Mouse (Mus musculus) brain, embryonic 14.5 days (tissue): Measurements from ENCODE around the gene Smpd4. TPM values are rescaled to one million over a fixed set of nuclear protein-coding genes. Genes with fewer than 3 reads are reported as not detected.
A peak's percentile ranks its signal among the peaks of the same experiment; 100 is the strongest.

Source experiments
- DNase-seq: peaks from one replicate; pipeline ENCODE4 v3.0.0-alpha.2; 2011; ENCODE audit warnings: low read depth
- CTCF ChIP-seq: fragments of 200-500 bp; IDR thresholded peaks from 2 replicates; pipeline ENCODE4 v1.5.1; 2012; ENCODE audit warnings: inconsistent platforms, mild to moderate bottlenecking, moderate library complexity, borderline replicate concordance; ENCODE audit not compliant: insufficient read depth, insufficient read length; ENCODE audit errors: extremely low read depth
- POLR2A ChIP-seq: fragments of 200-500 bp; IDR thresholded peaks from 2 replicates; pipeline ENCODE4 v1.6.1; 2012; ENCODE audit warnings: mild to moderate bottlenecking, inconsistent platforms, borderline replicate concordance; ENCODE audit not compliant: poor library complexity, insufficient read depth, insufficient read length, severe bottlenecking; ENCODE audit errors: extremely low read depth
- polyA plus RNA-seq: library from polyadenylated mRNA; depleted of rRNA; stranded (reverse); fragments of >200 nt; gene quantifications from 2 replicates; pipeline ENCODE4 v1.2.3, GENCODE M21; 2012

Gene Smpd4
- polyA plus RNA-seq, 1 experiment = 98.5 TPM

DNA sequence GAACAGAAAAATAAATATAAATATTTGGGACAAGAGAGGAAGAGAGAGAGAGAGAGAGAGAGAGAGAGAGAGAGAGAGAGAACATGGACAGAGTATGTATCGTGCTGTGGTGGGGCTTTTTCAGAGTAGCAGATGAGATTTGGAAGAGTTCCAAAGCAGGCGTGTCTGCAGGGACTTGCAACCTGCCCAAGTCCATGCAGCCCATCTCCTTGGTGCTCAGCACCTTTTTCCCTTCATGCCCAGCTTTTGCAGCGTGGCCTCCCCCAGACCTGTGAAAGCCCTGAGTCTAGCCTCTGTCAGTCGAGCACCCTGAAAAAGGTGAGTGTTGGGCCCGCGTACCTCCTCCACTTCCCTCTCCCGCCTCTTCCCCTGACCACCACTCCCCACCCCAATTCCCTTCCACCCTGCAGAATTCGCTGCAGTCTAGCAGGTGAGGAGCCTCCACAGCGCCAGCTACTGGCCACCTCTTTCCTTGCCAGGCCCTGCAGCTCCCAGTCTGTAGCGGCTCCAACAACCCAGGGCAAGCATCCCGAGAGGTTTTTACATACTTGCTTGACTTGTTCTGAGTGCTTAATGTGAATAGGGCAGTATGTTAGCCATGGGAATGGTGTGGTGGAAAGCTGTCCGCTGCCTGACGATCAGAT lies 1.1 kb upstream of the Smpd4 start:
- no peak for TF ChIP-seq POLR2A
- peak; percentile 78 for TF ChIP-seq CTCF
- peak; percentile 54 for DNase-seq

- TF ChIP-seq CTCF = no peak
- no peak for TF ChIP-seq POLR2A
- DNase-seq = no peak
Measured at GRCm38 (mm10) chr16:17621936-17622335, 2.8 kb downstream of the Smpd4 start.

GRCm38 (mm10) chr16:17625488-17626268 lies 6.5 kb downstream of the Smpd4 start:
- peak; percentile 67 for DNase-seq

DNA sequence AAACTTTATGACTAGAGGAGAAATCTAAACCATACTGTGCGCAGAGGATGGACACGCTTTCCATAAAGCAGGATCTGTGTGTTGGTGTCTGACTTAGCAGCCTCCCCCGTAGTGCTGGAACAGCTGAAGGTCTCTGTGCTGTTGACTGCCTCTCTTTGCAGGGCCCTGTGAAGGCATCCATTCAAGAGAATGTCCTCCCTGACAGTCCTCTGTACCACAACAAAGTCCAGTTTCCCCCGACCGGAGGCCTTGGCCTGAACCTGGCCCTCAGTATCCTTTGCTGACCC lies 7.1 kb downstream of the Smpd4 start:
- DNase-seq = no peak
- no peak for TF ChIP-seq CTCF
- TF ChIP-seq POLR2A = no peak

More at GRCm38 (mm10) chr16:17625488-17626268, 6.5 kb downstream of the Smpd4 start:
- TF ChIP-seq POLR2A (no peak), CTCF (peak; percentile 72; the same call in 1 of the 2 replicates)

GRCm38 (mm10) chr16:17632580-17632979 lies 13.4 kb downstream of the Smpd4 start:
- TF ChIP-seq POLR2A = no peak
- TF ChIP-seq CTCF = no peak
- no peak for DNase-seq

DNA sequence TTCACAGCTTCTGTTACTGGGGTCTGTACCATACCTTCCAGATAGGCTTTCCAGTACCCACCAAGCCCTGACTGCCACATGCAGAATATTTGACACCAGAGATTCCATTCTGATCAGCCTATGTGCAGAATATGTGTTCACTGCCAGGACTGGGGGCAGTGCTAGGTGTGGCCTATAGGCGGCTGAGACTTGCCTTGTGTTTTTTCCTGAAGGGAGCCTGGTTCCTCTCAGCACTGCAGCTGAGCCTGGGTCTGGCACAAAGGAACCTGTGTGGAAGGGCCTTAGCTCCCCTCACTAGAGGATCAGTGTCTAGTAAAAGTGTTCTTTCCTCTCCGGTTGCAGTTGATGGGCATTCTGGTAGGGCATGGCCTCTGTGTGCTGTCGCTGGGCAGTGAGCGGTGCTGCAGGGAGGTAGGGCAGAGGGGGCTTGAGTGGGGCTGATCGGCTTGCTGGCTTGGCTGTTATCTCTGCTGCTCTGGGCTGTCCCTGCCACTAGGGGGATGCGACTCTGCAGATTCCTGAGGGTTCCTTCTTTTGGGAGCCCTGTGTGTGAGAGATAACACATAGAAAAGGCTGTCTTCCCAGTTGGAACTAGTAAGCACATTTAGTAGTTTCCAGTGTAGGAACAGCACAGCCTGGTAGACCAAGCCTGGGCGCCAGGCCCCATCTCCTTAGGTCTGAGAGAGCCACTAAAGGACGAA lies 14.5 kb downstream of the Smpd4 start:
- TF ChIP-seq POLR2A (no peak), CTCF (peak; percentile 41; the same call in 1 of the 2 replicates)
- no peak for DNase-seq

DNA sequence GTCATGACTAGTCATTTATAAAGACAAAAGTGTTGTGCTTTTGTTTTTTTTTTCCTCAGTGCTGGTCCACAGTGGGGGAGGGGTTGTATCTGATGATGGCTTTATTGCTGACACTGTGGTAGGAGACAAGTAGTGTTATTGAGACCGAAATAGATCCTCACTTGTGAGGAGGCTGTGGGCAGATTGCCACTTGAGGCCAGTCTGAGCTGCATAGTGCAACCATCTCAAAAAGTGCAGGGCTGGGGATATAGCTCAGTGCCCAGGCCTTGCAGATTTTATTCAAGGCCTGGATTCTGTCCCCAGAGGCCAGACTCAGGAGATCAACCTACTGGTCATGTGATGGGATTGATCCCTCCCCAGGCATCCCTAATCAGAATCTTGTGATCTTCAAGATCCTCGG lies 17.8 kb downstream of the Smpd4 start:
- TF ChIP-seq POLR2A (no peak), CTCF (no peak)
- no peak for DNase-seq

GRCm38 (mm10) chr16:17637610-17638009 lies 18.5 kb downstream of the Smpd4 start:
- TF ChIP-seq POLR2A (no peak), CTCF (0 out of 2 replicates have a peak, but pooled peaks have one; percentile 3)
- DNase-seq = no peak

DNA sequence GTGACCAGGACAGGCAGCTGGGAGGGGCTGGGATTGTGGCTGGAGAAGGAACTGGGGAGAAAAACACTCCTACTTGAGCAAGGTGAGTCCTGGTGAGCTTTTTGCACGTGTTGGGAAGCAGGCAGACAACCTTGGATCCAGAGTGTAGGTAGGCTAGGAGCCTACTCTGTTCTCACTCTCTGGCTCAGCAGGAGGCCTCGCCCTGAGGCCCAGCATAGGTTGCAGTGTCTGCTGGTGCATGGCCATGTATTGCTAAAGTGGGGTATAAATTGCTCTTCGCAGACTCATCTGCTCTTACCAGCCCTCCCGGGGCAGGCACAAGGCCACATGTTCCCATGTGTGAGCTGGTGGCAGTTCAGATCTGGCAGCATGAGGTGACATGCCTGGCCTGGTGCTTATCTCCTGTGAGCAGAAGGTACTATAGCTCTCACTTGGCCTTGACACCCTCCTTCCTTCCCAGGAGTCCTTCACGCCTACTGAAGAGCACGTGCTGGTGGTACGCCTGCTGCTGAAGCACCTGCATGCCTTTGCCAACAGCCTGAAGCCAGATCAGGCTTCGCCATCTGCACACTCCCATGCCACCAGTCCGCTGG lies 19.0 kb downstream of the Smpd4 start:
- DNase-seq = no peak
- TF ChIP-seq POLR2A (no peak), CTCF (no peak)

- no peak for DNase-seq
Measured at GRCm38 (mm10) chr16:17639081-17639480, 19.9 kb downstream of the Smpd4 start.

DNA sequence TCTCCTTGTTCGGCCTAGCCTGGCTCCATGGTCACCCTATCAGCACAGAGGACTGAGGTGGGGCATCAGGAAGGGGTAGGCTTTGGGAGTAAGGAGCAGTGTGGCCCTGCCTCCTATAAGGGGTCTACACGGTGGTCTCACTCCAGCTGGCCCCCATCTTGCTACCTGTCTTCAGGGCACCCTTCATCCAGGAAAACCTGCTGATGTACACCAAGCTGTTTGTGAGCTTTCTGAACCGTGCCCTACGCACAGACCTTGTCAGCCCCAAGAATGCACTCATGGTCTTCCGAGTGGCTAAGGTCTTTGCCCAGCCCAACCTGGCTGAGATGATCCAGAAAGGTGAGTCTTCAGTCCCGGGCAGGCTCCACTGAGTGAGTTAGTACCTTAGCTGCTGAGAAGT lies 20.8 kb downstream of the Smpd4 start:
- TF ChIP-seq CTCF = no peak
- TF ChIP-seq POLR2A = no peak
- no peak for DNase-seq

More at GRCm38 (mm10) chr16:17639081-17639480, 19.9 kb downstream of the Smpd4 start:
- TF ChIP-seq CTCF (no peak), POLR2A (no peak)

GRCm38 (mm10) chr16:17640706-17641105 lies 21.6 kb downstream of the Smpd4 start:
- no peak for DNase-seq
- no peak for TF ChIP-seq POLR2A
- TF ChIP-seq CTCF = no peak
